Mouse (Mus musculus): ENCODE measurements around the gene Tmem178b.
A peak's percentile ranks its signal among the peaks of the same experiment; 100 is the strongest.

The Tmem178b gene

DNA sequence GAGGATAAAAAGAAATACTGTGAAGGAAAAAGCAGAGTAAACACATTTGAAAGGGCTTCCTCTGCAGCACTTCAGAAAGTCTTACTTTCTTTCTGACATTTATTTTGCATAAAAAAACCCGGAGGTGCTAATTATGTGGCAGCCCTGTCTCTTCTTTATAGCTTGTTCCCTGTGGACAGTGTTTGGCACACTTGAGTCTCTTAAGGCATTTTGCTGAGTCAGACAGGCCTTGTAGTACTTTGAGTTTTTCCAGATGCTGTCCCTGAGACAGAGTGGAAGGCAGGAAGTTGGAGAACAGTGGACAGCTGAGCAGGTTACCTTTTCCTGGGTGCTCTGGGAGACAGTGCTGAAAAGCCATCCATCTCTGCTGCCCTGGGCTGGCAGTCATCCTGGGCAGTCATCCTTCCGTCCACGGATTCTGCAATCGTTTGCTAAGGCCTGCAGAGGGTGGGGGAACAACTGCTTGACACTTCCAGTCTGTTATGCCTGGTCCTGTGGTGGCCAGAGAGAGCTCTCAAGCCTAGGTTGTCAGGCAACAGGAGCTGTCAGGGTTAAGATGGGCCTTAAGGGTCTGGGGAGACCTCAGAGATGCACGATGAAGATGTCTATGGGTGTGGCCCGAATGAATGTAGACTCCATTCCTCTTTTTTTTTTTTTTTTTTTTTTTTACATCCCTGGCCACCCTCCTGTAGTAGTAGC is 46.1 kb downstream of the Tmem178b start:
- DNase-seq = no peak

DNA sequence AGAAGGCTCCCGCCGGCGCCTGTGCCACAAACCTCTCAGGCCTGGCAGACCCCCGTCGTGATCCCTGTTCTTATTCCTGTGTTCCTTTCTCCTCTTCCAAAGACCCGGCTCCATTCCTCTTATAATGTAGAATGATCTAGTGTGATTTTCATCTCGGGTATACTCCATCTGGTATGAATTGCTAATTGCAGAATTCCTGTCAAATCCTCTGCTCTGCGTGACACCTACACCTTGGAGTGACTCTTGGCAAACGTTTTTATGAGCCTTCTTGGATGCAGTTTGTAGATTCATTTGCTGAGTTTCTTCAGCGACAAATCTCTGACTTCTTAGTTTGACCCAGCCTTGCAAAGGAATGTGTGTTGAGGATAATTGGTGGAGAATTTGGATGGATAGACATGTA is 53.4 kb downstream of the Tmem178b start:
- no peak for DNase-seq

- DNase-seq = no peak
Observed at GRCm38 (mm10) chr6:39936590-39936989, 63.5 kb downstream of the Tmem178b start.

DNA sequence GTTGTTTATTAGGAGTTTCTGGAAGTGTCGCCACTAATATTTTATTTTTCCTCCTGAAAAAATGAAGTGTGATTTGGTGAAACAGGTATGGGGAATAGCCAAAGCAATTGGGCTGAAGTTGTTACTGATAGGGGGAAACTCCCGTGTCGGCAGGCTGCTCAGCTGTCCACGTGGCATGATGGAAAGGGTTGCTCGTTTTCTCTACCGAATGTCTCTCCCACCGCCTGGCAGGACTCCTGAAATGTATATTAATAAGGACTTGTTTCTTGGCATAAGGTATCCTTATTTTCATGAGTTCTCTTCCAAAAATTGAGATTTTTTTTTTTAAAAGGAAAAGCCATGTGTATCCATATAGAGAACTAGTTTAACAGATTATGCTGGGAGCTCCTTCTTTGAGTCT is 67.8 kb downstream of the Tmem178b start:
- DNase-seq = no peak

DNA sequence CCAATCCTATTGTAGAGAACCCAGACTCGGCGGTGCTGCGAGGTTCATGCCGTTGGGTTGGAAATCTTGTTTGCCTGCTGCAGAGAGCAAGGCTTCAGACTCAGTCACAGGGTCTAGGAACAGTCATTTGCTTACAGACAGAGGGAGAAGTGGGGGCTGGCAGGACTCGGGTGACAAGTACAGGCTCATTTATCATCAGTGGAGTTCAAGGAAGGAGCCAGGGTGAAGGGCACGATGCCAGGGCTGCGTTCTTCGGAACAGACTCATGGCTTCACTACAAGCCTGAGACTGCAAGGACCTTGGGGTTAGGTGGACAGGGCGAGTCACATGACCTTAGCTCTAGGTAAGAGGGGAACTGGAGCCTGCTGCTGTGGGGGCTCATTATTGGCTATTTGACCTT is 71.8 kb downstream of the Tmem178b start:
- no peak for DNase-seq

GRCm38 (mm10) chr6:39945670-39946440 is 72.8 kb downstream of the Tmem178b start:
- DNase-seq = no peak

DNA sequence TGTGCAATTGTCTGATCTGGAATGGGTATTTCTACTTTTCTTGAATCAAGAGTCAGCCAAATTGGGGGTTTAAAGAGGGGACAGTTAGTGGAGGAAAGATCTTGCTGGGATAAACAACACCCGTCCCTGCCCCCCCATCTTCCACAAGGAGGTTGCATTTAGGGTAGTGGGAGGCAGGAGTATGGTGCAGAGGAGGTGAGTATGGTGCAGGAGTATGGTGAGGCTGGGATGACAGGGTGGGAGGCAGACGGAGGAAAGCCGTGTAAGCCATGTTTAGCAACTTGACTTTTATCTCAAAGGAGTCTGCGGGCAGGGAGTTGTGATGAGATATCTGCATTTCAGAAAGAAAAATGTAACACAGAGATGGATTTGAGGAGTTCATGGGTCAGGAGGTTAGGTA is 73.5 kb downstream of the Tmem178b start:
- DNase-seq = no peak

DNA sequence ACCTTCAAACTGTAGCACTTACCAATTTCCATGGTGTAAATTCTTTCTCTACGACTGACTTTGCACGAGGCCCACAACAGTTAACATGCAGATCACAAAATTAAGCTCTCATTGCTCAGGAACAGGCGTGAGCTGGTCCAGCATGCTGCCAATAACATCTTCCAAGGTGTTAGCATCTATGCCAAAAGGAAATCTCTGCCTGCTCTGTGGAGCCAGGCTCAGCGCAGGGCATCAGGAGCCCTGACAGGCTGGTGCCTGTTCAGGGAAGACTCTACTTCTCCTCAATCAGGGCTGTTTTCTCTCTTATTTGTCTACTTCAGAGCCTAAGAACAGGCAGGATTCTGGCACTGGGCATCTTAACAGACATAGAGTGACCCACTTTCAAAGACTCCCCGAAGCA is 80.9 kb downstream of the Tmem178b start:
- no peak for DNase-seq

DNA sequence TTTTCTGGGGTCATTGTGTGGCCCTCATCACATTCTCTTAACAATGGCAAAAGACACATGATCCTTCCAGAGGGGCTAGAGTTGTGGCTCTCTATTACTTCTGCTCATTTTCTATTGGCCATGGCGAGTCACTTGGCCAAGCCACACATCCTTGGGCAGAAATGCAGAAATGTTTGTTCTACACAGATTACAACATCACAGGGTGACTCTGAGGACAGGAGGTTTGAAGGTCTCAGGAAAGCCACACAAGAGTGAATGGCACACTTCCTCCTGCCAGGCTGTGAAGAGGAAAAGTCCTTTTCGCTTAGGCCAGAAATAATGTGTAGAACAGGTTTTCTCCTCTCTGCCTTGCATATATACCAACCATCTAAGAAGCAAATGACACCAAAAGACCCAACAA is 82.1 kb downstream of the Tmem178b start:
- no peak for DNase-seq

- peak; percentile 51 for DNase-seq
Observed at GRCm38 (mm10) chr6:39964606-39965005, 91.5 kb downstream of the Tmem178b start.

- no peak for DNase-seq
Observed at GRCm38 (mm10) chr6:39970281-39970680, 97.2 kb downstream of the Tmem178b start.

GRCm38 (mm10) chr6:39978942-39979341 is 105.9 kb downstream of the Tmem178b start:
- DNase-seq = peak; percentile 25

- DNase-seq = no peak
Observed at GRCm38 (mm10) chr6:39990772-39991171, 117.7 kb downstream of the Tmem178b start.

DNA sequence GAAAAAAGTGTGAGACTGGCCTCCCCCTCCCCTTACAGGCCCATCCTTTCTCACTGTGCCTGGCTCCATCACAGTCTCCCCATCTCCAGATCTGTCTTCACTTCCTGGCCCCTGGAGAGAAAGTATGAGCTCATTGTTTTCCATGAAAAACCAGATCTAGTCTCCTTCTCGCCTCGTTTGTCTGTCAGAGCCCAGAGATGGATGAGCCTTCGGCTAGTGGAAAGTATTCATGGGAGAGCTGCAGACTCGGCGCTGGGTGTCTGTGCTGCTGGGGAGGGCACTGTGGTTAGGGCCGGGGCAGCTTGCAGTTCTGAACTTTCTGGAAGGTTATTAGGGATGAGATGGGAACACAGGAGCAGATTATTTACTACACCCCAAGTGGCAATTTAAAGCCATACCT is 118.9 kb downstream of the Tmem178b start:
- DNase-seq = no peak

DNA sequence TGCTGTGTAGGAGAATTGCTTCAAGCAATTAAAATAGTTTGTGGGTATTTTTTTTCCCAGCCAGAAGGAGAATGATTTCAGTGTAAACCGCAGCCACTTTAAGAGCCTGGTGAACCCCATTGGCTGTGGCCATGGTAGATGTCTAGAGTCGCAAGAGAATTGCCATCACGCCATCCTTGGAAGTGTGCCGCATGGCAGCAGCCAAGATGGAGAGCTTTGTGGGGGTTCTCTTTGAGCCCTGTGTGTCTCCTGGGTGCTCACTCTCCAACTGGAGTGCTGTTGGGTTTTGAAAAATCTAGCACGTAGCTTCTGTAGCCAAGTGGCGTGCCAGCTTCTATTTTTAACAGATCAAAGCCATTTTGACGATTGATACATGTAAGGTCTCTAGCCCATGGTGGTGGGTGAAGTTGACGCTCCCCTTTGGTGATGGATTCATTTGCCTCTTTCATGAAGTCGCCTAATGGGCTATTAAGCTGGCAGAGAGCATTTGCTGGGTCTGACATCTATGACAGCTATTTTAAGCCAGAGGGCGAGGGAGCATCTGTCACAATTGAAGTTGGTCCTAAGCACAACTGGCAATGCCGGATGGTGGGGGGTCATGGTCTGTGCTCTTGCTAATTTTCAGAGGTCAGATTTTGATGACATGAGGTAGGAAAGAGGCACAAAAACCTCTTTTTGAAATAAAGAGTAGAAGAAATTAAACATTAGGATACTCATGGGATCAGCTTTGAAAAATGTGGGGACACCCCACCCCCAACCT is 133.1 kb downstream of the Tmem178b start:
- DNase-seq = no peak

GRCm38 (mm10) chr6:40008166-40008907 is 135.3 kb downstream of the Tmem178b start:
- no peak for DNase-seq

GRCm38 (mm10) chr6:40009718-40010117 is 136.6 kb downstream of the Tmem178b start:
- no peak for DNase-seq

- DNase-seq = no peak
Observed at GRCm38 (mm10) chr6:40011066-40011465, 138.0 kb downstream of the Tmem178b start.

DNA sequence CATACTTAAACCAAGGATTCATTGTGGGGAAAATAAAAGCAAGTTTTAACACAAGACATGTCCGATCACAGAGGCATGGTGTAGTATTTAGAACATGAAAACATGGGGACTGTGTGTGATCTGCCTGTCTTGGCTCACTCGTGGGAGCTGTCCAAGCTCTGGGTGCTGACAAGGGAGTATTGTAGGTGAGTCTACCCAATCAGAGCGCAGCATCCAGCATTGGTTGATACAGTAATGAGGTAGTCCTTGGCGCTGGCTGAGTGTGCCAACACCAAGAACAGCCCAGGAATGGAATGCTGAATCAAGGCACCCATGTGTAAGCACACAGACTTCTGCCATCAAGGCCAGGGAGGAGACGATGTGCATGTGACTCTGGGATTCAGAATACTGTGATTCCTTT is 138.5 kb downstream of the Tmem178b start:
- DNase-seq = no peak

- no peak for DNase-seq
Observed at GRCm38 (mm10) chr6:40013407-40013806, 140.3 kb downstream of the Tmem178b start.

DNA sequence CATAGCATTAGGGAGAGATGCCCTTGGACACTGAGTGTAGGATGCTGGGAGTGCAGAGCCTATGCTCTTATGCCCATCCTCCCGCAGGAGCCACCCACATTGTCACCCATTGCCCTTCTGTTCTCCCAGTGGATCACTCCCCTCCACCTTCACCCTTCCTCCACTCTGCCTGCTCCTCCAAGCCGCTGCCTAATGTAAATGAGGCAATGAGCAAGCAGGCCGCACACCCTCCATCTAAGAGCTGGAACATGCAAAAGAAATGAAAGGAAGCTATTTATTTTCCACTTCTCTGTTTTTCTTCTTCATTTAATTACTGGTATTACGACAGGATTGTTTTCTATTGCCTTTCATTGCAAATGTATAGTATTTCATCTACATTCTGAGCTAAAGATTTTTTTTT is 142.1 kb downstream of the Tmem178b start:
- DNase-seq = no peak

DNA sequence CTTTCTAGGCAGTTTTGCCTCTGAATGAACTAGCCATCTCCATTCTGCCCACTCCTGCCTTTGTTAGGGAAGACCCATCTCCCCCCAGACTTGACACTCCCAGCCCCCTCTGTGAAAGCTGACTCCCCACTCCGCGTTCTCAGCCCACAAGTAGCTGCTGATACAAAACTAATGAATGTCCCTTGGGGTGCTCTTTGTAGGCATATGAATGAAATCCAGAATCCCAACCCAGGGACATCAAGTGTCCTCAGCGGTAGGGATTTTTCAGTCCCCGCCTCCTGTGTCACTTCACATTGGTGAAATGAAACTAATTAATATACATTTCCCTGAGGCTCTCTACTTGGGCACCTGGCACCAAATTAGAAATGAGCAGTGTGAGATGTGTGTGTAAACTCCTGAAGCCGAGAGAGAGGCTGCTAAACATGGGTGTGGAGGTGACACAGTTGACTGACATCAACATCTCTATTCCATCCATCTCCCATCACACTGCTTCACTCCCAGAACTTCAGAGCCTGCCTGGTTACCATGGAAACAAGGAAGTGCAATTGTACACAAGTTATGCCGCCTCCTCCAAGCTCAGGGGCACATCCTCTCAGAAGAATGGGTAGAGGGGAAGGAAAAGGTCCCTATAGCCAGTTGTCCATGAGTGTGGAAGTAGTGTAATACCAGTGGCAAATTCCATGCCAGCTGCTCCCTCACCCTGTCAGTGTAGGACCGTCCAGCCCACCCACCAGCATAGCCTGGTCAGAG is 142.8 kb downstream of the Tmem178b start:
- DNase-seq = no peak

All from cerebellum, adult 11-12 months (tissue).